Mouse (Mus musculus): Measurements from ENCODE around the gene Pum1.

The Pum1 gene

DNA sequence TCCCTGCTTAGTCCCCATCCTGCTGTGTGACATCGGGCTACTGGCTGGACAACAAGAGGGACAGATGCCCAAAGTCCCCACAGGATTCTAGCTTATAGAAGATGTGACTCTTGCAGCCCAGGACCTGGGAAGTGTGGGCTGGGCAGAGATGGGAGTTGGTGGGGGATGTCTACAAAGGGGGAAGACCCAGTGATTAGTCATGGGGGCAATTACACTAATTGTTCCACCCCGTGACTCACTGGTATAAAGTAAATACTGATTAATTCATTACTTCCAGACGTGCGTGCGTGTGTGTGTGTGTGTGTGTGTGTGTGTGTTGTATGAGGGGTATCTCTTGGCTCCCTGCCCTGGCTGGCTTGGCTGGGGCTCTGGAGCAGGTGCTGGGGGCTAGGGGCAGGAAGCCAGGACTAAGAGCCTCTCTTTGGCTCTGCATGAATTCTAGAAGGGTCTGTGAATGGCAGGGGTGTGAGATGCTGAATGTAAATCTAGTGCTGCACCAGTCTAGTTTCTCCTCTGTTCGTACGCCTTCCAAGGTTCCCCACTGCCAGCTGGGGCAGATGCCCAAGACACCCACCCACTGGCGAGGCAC, 151.7 kb downstream of the Pum1 start:
- no peak for DNase-seq (ENCODE audit: low read depth, low spot score)

DNA sequence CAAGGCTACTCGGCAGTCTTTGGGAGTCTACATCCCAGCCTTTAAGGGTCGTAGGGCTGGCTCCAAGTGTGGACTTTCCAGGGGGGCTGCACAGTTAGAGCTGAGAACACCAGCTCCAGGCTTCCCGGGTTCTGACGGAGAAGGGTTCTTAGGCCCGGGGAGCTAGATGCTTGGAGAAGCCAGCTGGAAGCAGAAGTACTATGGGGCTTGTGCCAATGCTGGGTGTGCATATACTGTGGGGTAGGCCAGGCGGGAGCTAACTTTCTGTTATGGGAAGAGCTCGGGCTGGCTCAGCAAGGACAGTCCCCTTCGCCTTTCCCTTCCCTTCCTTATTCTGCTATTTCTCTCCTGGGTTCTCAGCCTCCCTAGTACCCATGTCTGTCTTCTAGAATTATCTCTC, 152.7 kb downstream of the Pum1 start:
- no peak for DNase-seq (ENCODE audit: low read depth, low spot score)

DNA sequence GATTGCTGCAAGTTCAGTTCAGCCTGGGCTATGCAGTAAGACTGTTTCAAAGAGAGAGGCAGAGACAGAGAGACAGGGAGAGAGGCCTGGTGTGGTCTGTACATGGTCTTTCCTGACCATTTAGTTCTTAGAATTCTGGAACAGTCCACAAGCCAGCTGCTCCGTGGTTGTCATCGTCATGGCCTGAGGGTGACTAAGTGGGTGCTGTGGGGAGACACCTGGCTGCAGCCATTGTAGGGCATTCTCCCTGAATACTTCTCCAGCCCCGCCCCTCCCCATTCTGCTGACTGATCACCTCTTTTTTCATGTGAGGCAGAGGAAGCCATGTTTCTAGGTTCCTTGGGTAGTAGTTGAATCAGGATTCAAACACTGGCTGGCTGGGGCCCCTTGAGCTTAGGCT, 156.7 kb downstream of the Pum1 start:
- no peak for DNase-seq (ENCODE audit: low read depth, low spot score)

DNA sequence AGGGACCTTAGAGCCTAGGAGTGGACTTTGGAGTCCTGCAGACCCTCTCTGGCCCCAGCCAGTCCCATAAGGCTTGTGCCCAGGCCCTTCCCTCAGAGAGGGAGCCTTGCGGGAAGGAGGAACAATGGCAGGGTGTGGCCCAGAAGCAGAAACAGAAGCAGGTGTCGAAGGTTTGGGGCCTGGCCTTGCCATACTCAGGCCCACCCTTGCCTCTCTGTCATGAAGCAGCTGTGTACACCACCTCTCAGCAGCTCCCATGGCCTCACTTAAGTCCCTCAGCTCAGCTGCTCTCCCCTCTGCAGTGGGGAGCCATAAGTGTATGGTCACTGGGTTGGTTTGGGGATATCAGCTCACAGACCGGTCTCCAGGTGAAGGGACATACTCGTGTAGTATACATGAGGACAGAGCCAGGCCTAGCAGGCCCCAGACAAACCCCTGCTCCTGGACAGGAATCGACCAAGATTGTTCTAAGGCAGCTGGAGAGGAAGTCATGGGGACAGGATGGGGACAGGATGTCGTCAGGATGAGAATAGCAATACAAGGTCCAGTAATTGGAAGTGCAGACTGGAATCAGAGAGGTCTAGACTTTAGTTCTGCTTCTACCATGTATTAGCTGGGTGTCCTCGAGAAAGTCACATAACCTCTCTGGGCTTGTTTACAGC, 157.6 kb downstream of the Pum1 start:
- DNase-seq (ENCODE audit: low read depth, low spot score), result no peak

DNA sequence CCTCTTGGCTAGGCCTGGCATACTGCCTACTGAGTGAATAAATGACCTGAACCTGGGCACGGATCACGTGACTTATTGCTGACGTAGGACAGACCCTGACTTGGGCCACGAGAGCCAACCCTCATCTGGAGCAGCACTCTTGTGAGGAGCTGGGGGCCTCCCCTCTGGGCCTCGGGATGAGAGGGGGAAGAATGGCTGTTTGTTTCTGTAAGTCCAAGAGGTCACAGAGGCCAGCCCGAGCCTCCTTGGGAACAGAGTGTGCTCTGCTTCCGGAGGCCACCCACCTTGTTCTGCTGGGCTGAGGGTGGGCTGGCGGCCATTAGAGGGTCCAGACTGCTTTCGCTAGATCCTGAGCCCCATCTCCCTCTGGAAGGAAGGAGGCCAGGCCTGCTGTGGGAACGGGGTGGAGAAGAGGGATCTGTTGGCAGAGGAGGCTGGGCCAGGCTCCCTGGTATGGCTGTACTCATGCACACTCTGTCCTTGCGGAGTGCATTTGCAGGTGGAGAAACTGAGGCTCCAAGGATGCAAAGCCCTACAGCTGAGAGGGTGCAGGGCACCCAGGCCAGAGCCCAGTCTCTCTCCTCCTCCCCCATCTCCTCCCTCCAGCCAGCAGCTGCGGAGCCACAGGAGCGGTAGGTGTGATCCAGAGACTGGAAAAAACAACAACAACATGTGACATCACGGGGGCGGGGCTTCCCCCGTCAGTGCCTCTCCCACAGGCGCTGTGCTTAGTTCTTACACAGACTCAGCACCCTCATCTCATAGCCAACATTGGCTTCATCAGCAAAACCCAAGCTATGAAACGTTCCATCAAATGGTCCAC, 165.9 kb downstream of the Pum1 start:
- DNase-seq (ENCODE audit: low read depth, low spot score), result no peak
